Mouse (Mus musculus) CH12.LX (cell line): ENCODE results near the gene Gm5129. TPM values are rescaled to one million over a fixed set of nuclear protein-coding genes. Genes with fewer than 3 reads are reported as not detected.
"Not testable (repeated sequence)": the region's sequence is repeated elsewhere in the genome, so short reads cannot be mapped to it uniquely, and the experiment has no call there.

Source experiments
- DNase-seq: peaks from one replicate; pipeline ENCODE4 v3.0.0-alpha.2; 2013; ENCODE audit errors: extremely low read depth
- H3K27ac ChIP-seq: 2 replicates; pipeline ENCODE4 v1.5.1; 2012; ENCODE audit warnings: low read depth, mild to moderate bottlenecking, control low read depth, moderate library complexity; ENCODE audit not compliant: insufficient read depth
- H3K27me3 ChIP-seq: replicated peaks from 2 replicates; pipeline ENCODE3; 2012; ENCODE audit warnings: inconsistent platforms
- H3K36me3 ChIP-seq, 2 experiments: replicated peaks in 1 of 2; 2 replicates each; pipeline versions ENCODE3 to v1.6.1; 2012; ENCODE audit warnings: inconsistent platforms in 1 of 2, low read length in 1 of 2, mild to moderate bottlenecking in 1 of 2, mixed read lengths in 1 of 2, moderate library complexity in 1 of 2; ENCODE audit not compliant: control insufficient read depth in 1 of 2, insufficient read depth in 1 of 2
- H3K4me1 ChIP-seq, 2 experiments: 2 replicates each; pipeline ENCODE4 v1.6.1; 2012; ENCODE audit warnings: inconsistent platforms in 1 of 2, moderate library complexity in 1 of 2; ENCODE audit not compliant: insufficient read depth in 2 of 2, control insufficient read depth in 1 of 2
- H3K4me2 ChIP-seq: 2 replicates; pipeline ENCODE4 v1.6.1; 2012; ENCODE audit warnings: low read depth, mild to moderate bottlenecking, control low read depth; ENCODE audit not compliant: poor library complexity, insufficient read depth, severe bottlenecking
- H3K4me3 ChIP-seq, 3 experiments: fragments of 150-350 bp in 1 of 3; sonication (generic) in 1 of 3; replicated peaks in 1 of 3; 2 replicates each; pipeline versions ENCODE3 to v1.5.1; 2011 to 2012; ENCODE audit warnings: low read depth in 2 of 3, low read length in 2 of 3, mild to moderate bottlenecking in 2 of 3, moderate library complexity in 2 of 3, control low read depth in 1 of 3, improper control_type of control experiment in 1 of 3, inconsistent platforms in 1 of 3, mixed read lengths in 1 of 3; ENCODE audit not compliant: poor library complexity in 1 of 3
- H3K79me2 ChIP-seq: replicated peaks from 2 replicates; pipeline ENCODE4 v1.6.1; 2012; ENCODE audit warnings: mild to moderate bottlenecking, moderate library complexity; ENCODE audit not compliant: control insufficient read depth, poor library complexity, insufficient read depth, severe bottlenecking; ENCODE audit errors: extremely low read depth
- H3K9ac ChIP-seq: 2 replicates; pipeline ENCODE4 v1.6.1; 2012; ENCODE audit warnings: low read depth, mild to moderate bottlenecking, control low read depth, moderate library complexity; ENCODE audit not compliant: insufficient read depth
- H3K9me3 ChIP-seq: replicated peaks from 2 replicates; pipeline ENCODE3; 2012; ENCODE audit warnings: low read length, inconsistent platforms, mixed read lengths
- CHD1 ChIP-seq: IDR thresholded peaks from 2 replicates; pipeline ENCODE4 v1.6.1; 2012; ENCODE audit warnings: low read depth, low read length, improper control_type of control experiment, inconsistent platforms
- CTCF ChIP-seq, 2 experiments: IDR thresholded peaks in 1 of 2; conservative IDR thresholded peaks in 1 of 2; 2 replicates each; pipeline ENCODE4 v1.5.1; 2011 to 2012; ENCODE audit warnings: low read depth in 2 of 2, low read length in 2 of 2, improper control_type of control experiment in 1 of 2, inconsistent platforms in 1 of 2, mild to moderate bottlenecking in 1 of 2, moderate library complexity in 1 of 2
- E2F4 ChIP-seq: IDR thresholded peaks from 2 replicates; pipeline ENCODE4 v1.6.1; 2011; ENCODE audit warnings: low read depth, low read length, improper control_type of control experiment; ENCODE audit not compliant: insufficient replicate concordance
- ELF1 ChIP-seq: IDR thresholded peaks from 2 replicates; pipeline ENCODE4 v1.6.1; 2014; ENCODE audit warnings: low read depth, mild to moderate bottlenecking, inconsistent platforms, low read length, improper control_type of control experiment
- EP300 ChIP-seq: IDR thresholded peaks from 2 replicates; pipeline ENCODE4 v1.6.1; 2011; ENCODE audit warnings: low read length, improper control_type of control experiment
- HCFC1 ChIP-seq: IDR thresholded peaks from 2 replicates; pipeline ENCODE4 v1.6.1; 2012; ENCODE audit warnings: low read depth, mild to moderate bottlenecking, inconsistent platforms, low read length, improper control_type of control experiment
- IRF4 ChIP-seq: IDR thresholded peaks from 2 replicates; pipeline ENCODE4 v1.6.1; 2014; ENCODE audit warnings: low read depth, mild to moderate bottlenecking, inconsistent platforms, low read length, improper control_type of control experiment
- JUN ChIP-seq: IDR thresholded peaks from 2 replicates; pipeline ENCODE4 v1.6.1; 2011; ENCODE audit warnings: low read depth, mild to moderate bottlenecking, low read length, improper control_type of control experiment, moderate library complexity; ENCODE audit not compliant: insufficient read depth
- JUND ChIP-seq: conservative IDR thresholded peaks from 2 replicates; pipeline ENCODE4 v1.6.1; 2011; ENCODE audit warnings: low read depth, low read length, improper control_type of control experiment
- MEF2A ChIP-seq: IDR thresholded peaks from 2 replicates; pipeline ENCODE4 v1.6.1; 2014; ENCODE audit warnings: low read depth, mild to moderate bottlenecking, inconsistent platforms, low read length, improper control_type of control experiment, borderline replicate concordance
- NRF1 ChIP-seq: IDR thresholded peaks from 2 replicates; pipeline ENCODE4 v1.6.1; 2014; ENCODE audit warnings: low read depth, mild to moderate bottlenecking, inconsistent platforms, low read length, improper control_type of control experiment, moderate library complexity
- PAX5 ChIP-seq: IDR thresholded peaks from 2 replicates; pipeline ENCODE4 v1.6.1; 2012; ENCODE audit warnings: low read length, inconsistent platforms, mixed read lengths
- POLR2AphosphoS2 ChIP-seq: IDR thresholded peaks from 2 replicates; pipeline ENCODE4 v1.6.1; 2011; ENCODE audit warnings: low read depth, low read length, improper control_type of control experiment
- RAD21 ChIP-seq: IDR thresholded peaks from 2 replicates; pipeline ENCODE4 v1.6.1; 2011; ENCODE audit warnings: low read depth, mild to moderate bottlenecking, low read length, improper control_type of control experiment, moderate library complexity
- USF2 ChIP-seq: conservative IDR thresholded peaks from 2 replicates; pipeline ENCODE4 v1.6.1; 2011; ENCODE audit warnings: low read depth, low read length, improper control_type of control experiment
- ZC3H11A ChIP-seq: IDR thresholded peaks from 2 replicates; pipeline ENCODE4 v1.6.1; 2012; ENCODE audit warnings: low read depth, mild to moderate bottlenecking, inconsistent platforms, low read length, improper control_type of control experiment
- ZKSCAN1 ChIP-seq: IDR thresholded peaks from 2 replicates; pipeline ENCODE4 v1.6.1; 2012; ENCODE audit warnings: low read depth, inconsistent platforms, low read length, improper control_type of control experiment, borderline replicate concordance
- ZMIZ1 ChIP-seq: IDR thresholded peaks from 2 replicates; pipeline ENCODE4 v1.6.1; 2012; ENCODE audit warnings: low read depth, mild to moderate bottlenecking, inconsistent platforms, low read length, improper control_type of control experiment
- ZNF384 ChIP-seq: IDR thresholded peaks from 2 replicates; pipeline ENCODE4 v1.6.1; 2012; ENCODE audit warnings: low read depth, low read length, improper control_type of control experiment, inconsistent platforms
- dilution Hi-C: fragments of 300-500 bp; cut with MboI; formaldehyde crosslinking; loops from 2 replicates; pipeline ENCODE4 v1.14.3; 2020; ENCODE audit warnings: low sequenced_read_pairs; ENCODE audit not compliant: extremely low pct_unique_long_range_greater_than_20kb, extremely low pct_ligation_motif_present
- in situ Hi-C: fragments of 300-500 bp; cut with MboI; formaldehyde crosslinking; loops from 3 replicates; pipeline ENCODE4 v1.14.3; 2019; ENCODE audit warnings: low sequenced_read_pairs, low pct_ligation_motif_present, low pct_unique_long_range_greater_than_20kb, mixed read lengths
- polyA plus RNA-seq: library from polyadenylated mRNA; unstranded; fragments of >175 nt; gene quantifications from 2 replicates; pipeline ENCODE4 v1.2.1, GENCODE M21; 2012; ENCODE audit warnings: low read depth; ENCODE audit not compliant: insufficient read length
- total RNA-seq, 2 experiments: library from RNA; depleted of rRNA; stranded (reverse); fragments of 300-350 nt in 1 of 2; fragments of >200 nt in 1 of 2; gene quantifications; 2 replicates each; pipeline ENCODE4 v1.2.3; 2012 to 2014

The Gm5129 gene
- total and polyA plus RNA-seq, 3 experiments: 1.3 TPM; not detected in 2

DNA sequence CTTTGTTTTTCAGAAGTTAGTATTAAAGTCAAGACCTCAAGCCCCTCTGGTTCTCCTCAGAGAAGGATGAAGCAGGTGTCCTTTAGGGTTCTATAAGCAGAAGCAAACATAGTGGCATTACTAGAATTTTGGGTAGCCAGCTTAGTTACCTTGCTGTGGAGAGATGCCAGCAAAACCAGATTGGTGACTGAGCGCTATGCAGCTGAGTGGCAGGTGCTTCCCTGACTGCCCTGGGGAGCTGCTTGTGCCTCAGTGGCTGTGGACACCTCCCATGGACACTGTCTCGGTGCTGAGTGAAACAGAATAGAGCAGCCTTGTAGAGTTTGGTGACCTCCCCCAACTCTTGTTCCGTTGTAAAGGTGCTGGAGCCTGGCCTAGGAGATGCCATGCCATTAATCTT, 46.5 kb upstream of the Gm5129 start:
- Histone ChIP-seq H3K4me3 (no peak overlapping the region), H3K36me3 (peaks cover 35 to 75% of the 10 kb centered on the region in 2 experiments), H3K9me3 (no peaks in the 10 kb centered on the region), H3K9ac (no peak overlapping the region), H3K4me1 (peaks cover 4 to 7% of the 10 kb centered on the region in 2 experiments; a peak in 2 of 4 replicates), H3K79me2 (no peaks in the 10 kb centered on the region), H3K27me3 (no peaks in the 10 kb centered on the region), H3K4me2 (no peak overlapping the region), H3K27ac (no peak overlapping the region)
- dilution Hi-C loops: no loop called here
- no peak for DNase-seq
- in situ Hi-C loops: no loop called here
- TF ChIP-seq NRF1 (no peak), CHD1 (no peak), ELF1 (no peak), RAD21 (no peak), CTCF (conservative IDR thresholded peaks at IDR 0.05 in 1 of 2, IDR thresholded peaks at IDR 0.05 in 1 of 2; ENCODE audit: low read depth in 2 of 2, low read length in 2 of 2) (no peak), IRF4 (no peak), E2F4 (no peak), PAX5 (no peak), JUN (no peak)

DNA sequence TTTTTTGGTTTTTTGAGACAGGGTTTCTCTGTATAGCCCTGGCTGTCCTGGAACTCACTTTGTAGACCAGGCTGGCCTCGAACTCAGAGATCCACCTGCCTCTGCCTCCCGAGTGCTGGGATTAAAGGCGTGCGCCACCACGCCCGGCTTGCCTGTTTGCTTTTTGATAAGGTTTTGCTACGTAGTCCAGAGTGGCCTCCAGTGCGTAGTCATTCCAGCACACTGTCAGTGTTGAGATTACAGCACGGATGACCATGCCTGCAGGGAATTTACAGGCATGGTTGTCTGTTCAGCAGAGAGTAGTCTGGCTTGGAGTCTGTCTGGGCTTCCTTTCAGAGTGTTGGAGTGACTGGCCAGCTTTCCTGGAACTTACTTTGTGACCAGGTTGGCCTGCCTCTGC, 44.0 kb upstream of the Gm5129 start:
- H3K4me1 ChIP-seq, in situ Hi-C loops, H3K9me3 ChIP-seq, H3K4me2 ChIP-seq, dilution Hi-C loops, H3K27ac ChIP-seq, H3K4me3 ChIP-seq, DNase-seq, H3K79me2 ChIP-seq, H3K27me3 ChIP-seq, H3K9ac ChIP-seq: not testable (repeated sequence)
- peaks cover 44 to 87% of the 10 kb centered on the region in 2 experiments for H3K36me3 ChIP-seq

DNA sequence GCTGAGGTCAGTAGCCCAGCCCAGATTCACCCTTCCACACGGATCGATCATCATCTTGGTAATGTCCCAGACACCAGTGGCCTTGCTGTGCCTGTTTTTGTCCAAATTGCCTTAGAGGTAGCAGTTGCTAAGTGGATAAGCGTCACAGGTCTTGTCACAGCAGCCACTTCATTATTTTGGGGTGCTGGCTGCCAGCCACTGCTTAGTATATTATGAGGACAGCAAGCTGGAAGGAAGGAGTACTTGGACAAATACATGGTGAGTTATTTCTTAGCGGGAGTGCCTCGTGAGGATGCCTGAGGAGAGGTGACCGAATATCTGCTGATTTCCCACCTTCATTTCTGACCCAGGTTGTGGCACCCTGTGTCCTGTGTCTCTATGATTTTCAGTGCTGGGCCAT, 42.3 kb upstream of the Gm5129 start:
- in situ Hi-C loops: no loop called here
- Histone ChIP-seq H3K4me3 (no peak overlapping the region), H3K27me3 (no peaks in the 10 kb centered on the region)
- TF ChIP-seq ZKSCAN1 (no peak), USF2 (no peak), ZMIZ1 (no peak), ZC3H11A (no peak), HCFC1 (no peak), CHD1 (no peak), EP300 (no peak), ELF1 (no peak), JUND (no peak), ZNF384 (no peak), POLR2AphosphoS2 (no peak), MEF2A (no peak)
- TF ChIP-seq, all 38 proteins: peak for 0
- H3K4me1 ChIP-seq: peaks cover 7 to 14% of the 10 kb centered on the region in 2 experiments
- no peak overlapping the region for H3K4me2 ChIP-seq
- no peaks in the 10 kb centered on the region; the same call in 1 of the 2 replicates for H3K79me2 ChIP-seq
- no peak overlapping the region for H3K27ac ChIP-seq
- dilution Hi-C loops: no loop called here
- H3K9ac ChIP-seq: no peak overlapping the region
- H3K36me3 ChIP-seq: peaks cover 48 to 92% of the 10 kb centered on the region in 2 experiments
- H3K9me3 ChIP-seq: no peaks in the 10 kb centered on the region
- no peak for DNase-seq
